Mouse (Mus musculus) liver, embryonic 16.5 days (tissue): ENCODE measurements around the gene Gprc6a. TPM values are rescaled to one million over a fixed set of nuclear protein-coding genes. Genes with fewer than 3 reads are reported as not detected.
A peak's percentile ranks its signal among the peaks of the same experiment; 100 is the strongest.

Experiments used
- ATAC-seq: fragments of 200-750 bp; cut with Nextera tagmentation; 2 replicates; pipeline ENCODE4 v1.8.0; 2017; ENCODE audit warnings: low read depth, mild to moderate bottlenecking, moderate number of reproducible peaks, moderate library complexity
- H3K27ac ChIP-seq: fragments of 300-500 bp; sonication (generic); 2 replicates; pipeline ENCODE4 v1.5.1; 2014; ENCODE audit warnings: mild to moderate bottlenecking, low read length
- H3K27me3 ChIP-seq: fragments of 300-500 bp; sonication (generic); 2 replicates; pipeline ENCODE4 v1.6.1; 2014; ENCODE audit warnings: low read depth, low read length, mixed read lengths; ENCODE audit not compliant: control insufficient read depth, insufficient read depth
- H3K36me3 ChIP-seq: fragments of 300-500 bp; sonication (generic); 2 replicates; pipeline ENCODE4 v1.6.1; 2014; ENCODE audit warnings: mild to moderate bottlenecking; ENCODE audit not compliant: control insufficient read depth, insufficient read depth
- H3K4me1 ChIP-seq: fragments of 300-500 bp; sonication (generic); 2 replicates; pipeline ENCODE4 v1.6.1; 2014; ENCODE audit warnings: low read depth, low read length, mixed read lengths; ENCODE audit not compliant: control insufficient read depth
- H3K4me2 ChIP-seq: fragments of 300-500 bp; sonication (generic); 2 replicates; pipeline ENCODE4 v1.6.1; 2014; ENCODE audit warnings: low read depth, low read length, mixed read lengths
- H3K4me3 ChIP-seq: fragments of 300-500 bp; sonication (generic); 2 replicates; pipeline ENCODE4 v1.5.1; 2014; ENCODE audit warnings: low read depth, mild to moderate bottlenecking, low read length
- H3K9ac ChIP-seq: fragments of 300-500 bp; sonication (generic); 2 replicates; pipeline ENCODE4 v1.6.1; 2014; ENCODE audit warnings: low read depth, low read length
- H3K9me3 ChIP-seq: fragments of 300-500 bp; sonication (generic); replicated peaks from 2 replicates; pipeline ENCODE4 v1.6.1; 2016; ENCODE audit warnings: low read length; ENCODE audit not compliant: control insufficient read depth
- WGBS: fragments of 180-500 bp; shearing (Covaris S2); extraction: QIAGEN DNeasy Blood & Tissue Kit; methylation state at CpG from one replicate; pipeline ENCODE4 v1.1.7; 2014; ENCODE audit not compliant: insufficient replicate concordance; 5-methylcytosine and 5-hydroxymethylcytosine counted together
- polyA plus RNA-seq: library from polyadenylated mRNA; unstranded; fragments of >200 nt; fragmentation: Nextera tagmentation; extraction: Ambion mirVana; gene quantifications from 2 replicates; pipeline ENCODE4 v1.2.1, GENCODE M21; 2015

Gene Gprc6a
- 0.05 and 0.18 TPM in 2 replicates for polyA plus RNA-seq

DNA sequence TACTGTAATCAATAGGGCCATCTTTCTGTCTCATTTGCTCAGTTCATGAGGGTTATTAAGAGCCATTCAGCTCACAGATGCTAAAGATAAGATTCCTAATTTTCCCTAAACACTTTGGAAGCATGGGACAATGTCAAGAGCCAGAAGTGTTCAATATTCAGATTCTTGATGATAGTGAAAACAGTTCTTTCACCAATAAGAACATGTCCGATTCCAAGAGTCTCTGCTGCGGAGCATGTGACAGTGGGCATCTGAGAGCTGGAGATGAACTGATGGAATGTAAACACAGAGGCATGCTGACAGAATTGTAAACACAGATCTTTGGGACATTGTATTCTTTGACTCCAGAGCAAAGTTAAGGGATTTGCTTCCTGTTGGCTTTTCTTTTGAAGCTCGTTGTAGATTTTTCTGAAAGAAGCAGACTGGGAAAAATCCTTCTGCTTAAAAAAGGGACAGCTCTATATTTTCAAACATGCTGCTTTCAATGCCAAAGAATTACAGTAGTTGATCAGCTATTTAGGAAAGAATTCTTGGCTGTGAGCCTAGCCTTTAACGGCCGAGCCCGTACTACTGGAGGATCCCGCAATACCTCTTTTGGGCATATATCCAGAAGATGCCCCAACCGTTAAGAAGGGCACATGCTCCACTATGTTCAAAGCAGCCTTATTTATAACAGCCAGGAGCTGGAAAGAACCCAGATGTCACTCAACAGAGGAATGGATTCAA lies at the start of gene Gprc6a:
TSS of gene Gprc6a (minus strand) at position 51 of the 726 bp plus-strand sequence.
- no peak within 1 kb of the TSS for H3K4me3 ChIP-seq
- H3K4me1 ChIP-seq = no peaks in the 10 kb centered on the region
- no peaks in the 10 kb centered on the region for H3K36me3 ChIP-seq
- WGBS = 66% methylated on average over 8 of the region's 8 CpGs
- H3K9me3 ChIP-seq = no peaks in the 10 kb centered on the region
- peak; percentile 64 for ATAC-seq
- H3K9ac ChIP-seq = no peak within 1 kb of the TSS
- H3K27me3 ChIP-seq = no peaks in the 10 kb centered on the region
- no peak within 1 kb of the TSS for H3K4me2 ChIP-seq
- H3K27ac ChIP-seq = no peak within 1 kb of the TSS

- H3K9ac ChIP-seq = no peak overlapping the region
- peak overlapping the region; percentile 43; the same call in 1 of the 2 replicates for H3K4me3 ChIP-seq
- H3K9me3 ChIP-seq = no peaks in the 10 kb centered on the region
- no peaks in the 10 kb centered on the region for H3K36me3 ChIP-seq
- WGBS = 11% methylated on average over 10 of the region's 10 CpGs
- H3K4me2 ChIP-seq = peak overlapping the region; percentile 56
- H3K4me1 ChIP-seq = no peaks in the 10 kb centered on the region
- no peak overlapping the region for H3K27ac ChIP-seq
- H3K27me3 ChIP-seq = peaks cover 15% of the 10 kb centered on the region
- no peak for ATAC-seq
Observed at GRCm38 (mm10) chr10:51678251-51678639, 47.0 kb upstream of the Gprc6a start.

DNA sequence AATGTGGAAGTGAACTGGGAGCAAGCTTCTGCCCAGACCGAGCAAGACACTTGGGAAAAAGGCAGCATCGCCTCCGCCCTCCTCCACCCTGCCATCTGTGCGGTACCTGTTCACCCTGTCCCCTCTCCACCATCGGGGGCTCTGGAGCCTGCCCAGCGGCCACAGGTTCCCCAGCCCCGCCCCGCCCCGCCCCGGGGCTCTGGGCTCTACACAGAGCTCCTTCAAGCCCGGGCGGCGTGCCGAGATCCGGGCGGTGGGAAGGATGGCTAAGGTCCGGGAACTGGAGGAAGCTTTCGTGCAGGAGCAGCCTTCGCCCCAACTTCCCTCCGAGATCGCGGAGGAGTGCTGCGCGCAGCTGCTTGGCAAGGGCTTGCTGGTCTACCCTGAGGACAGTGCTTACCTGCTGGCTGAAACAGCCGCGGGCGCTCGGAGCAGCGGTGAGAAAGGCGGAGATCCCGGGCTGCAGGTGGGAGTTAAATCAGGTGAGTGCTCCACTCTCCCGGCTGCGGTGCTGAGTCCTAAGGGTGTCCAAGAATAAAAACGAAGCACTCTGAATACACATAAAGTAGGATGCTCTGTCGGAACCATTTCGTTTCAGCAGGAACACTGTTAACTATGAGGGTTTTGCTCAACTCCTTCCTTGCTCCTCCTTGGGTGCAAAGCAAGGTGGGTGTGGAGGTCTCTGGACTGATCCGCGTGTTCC lies 46.4 kb upstream of the Gprc6a start, which contains the start of gene Rfx6:
TSS of gene Rfx6 (plus strand) at position 209 of the 703 bp plus-strand sequence.
- Histone ChIP-seq H3K9ac (no peak within 1 kb of the TSS), H3K27ac (no peak within 1 kb of the TSS), H3K9me3 (no peaks in the 10 kb centered on the region), H3K36me3 (no peaks in the 10 kb centered on the region), H3K27me3 (peaks cover 15% of the 10 kb centered on the region), H3K4me2 (peak within 1 kb of the TSS; percentile 56), H3K4me3 (peak within 1 kb of the TSS; percentile 43), H3K4me1 (no peaks in the 10 kb centered on the region)
- 2% methylated on average over 38 of the region's 38 CpGs for WGBS
- no peak for ATAC-seq

GRCm38 (mm10) chr10:51672082-51672779 lies 41.0 kb upstream of the Gprc6a start:
- peaks cover 3% of the 10 kb centered on the region for H3K27me3 ChIP-seq

DNA sequence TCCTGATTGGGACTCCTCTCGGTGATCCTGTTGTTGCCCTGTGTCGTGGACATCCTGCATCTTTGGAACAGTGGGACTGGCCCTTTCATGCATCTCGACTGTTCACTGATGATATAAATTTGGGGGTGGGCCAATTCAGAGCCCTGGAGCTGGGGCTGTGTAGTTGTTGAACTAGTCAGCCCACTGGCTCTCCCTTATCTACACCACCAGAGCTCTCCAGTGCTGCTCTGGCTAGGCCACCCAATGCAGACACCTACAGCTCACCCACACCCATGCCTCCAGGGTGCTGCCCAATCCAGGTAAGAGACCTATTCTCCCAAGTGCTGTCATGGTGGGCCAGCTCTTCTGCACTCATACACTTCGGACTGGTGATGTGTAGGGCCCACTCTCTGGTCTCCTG lies 40.3 kb upstream of the Gprc6a start:
- no peaks in the 10 kb centered on the region for H3K9me3 ChIP-seq
- H3K4me3 ChIP-seq = no peak overlapping the region
- no peak overlapping the region for H3K4me2 ChIP-seq
- WGBS = 57% methylated on average over 4 of the region's 4 CpGs
- no peak overlapping the region for H3K27ac ChIP-seq
- no peaks in the 10 kb centered on the region for H3K36me3 ChIP-seq
- no peaks in the 10 kb centered on the region for H3K4me1 ChIP-seq
- no peak for ATAC-seq
- no peak overlapping the region for H3K9ac ChIP-seq
- no peaks in the 10 kb centered on the region for H3K27me3 ChIP-seq

More at GRCm38 (mm10) chr10:51672082-51672779, 41.0 kb upstream of the Gprc6a start:
- Histone ChIP-seq H3K27ac (no peak overlapping the region), H3K9ac (no peak overlapping the region), H3K4me3 (no peak overlapping the region), H3K4me1 (no peaks in the 10 kb centered on the region), H3K9me3 (no peaks in the 10 kb centered on the region), H3K36me3 (no peaks in the 10 kb centered on the region), H3K4me2 (no peak overlapping the region)
- WGBS = 37% methylated on average over 1 of the region's 1 CpGs
- ATAC-seq = no peak

DNA sequence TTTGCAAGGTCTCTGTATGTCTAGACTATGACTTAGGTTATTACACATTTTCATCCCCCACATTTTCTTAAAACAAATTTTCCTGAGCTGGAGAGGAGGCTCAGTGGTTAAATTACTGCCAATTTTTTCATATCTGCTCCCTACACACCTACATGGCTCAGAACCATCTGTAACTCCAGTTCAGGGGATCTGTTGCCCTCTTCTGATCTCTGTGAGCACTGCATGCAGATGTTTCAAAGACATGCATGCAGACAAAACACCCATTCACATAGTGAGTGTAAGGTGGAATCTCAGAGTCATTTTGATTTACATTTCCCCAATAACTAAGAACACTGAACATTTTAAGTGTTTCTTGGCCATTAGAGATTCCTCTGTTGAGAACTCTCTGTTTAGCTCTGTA lies 38.1 kb upstream of the Gprc6a start:
- H3K4me3 ChIP-seq = no peak overlapping the region
- no peak overlapping the region for H3K4me2 ChIP-seq
- H3K36me3 ChIP-seq = no peaks in the 10 kb centered on the region
- no peaks in the 10 kb centered on the region for H3K4me1 ChIP-seq
- no peak overlapping the region for H3K27ac ChIP-seq
- H3K9ac ChIP-seq = no peak overlapping the region
- H3K9me3 ChIP-seq = no peaks in the 10 kb centered on the region
- ATAC-seq = no peak
- no peaks in the 10 kb centered on the region for H3K27me3 ChIP-seq

DNA sequence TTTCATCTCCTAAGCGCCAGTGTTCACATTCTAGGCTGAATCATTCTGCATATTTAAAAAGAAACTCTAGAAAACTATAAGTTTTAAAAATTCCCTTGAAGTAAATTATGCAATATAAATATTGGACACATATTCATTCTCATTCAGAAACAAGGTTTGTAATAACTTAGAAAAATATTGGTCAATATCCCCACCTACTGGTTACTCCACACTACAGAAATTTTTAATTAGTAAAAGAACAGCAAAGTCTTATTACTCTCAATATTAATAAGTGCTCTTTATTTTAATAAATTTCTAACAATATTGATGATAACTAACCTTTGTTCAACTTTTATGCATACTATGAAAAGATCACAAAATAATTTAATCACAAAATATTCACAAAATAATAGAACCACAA lies 26.1 kb upstream of the Gprc6a start:
- no peaks in the 10 kb centered on the region for H3K4me1 ChIP-seq
- 58% methylated on average over 1 of the region's 1 CpGs for WGBS
- H3K4me2 ChIP-seq = no peak overlapping the region
- no peaks in the 10 kb centered on the region for H3K27me3 ChIP-seq
- no peak overlapping the region for H3K4me3 ChIP-seq
- ATAC-seq = no peak
- H3K27ac ChIP-seq = no peak overlapping the region
- H3K9ac ChIP-seq = no peak overlapping the region
- H3K36me3 ChIP-seq = no peaks in the 10 kb centered on the region
- H3K9me3 ChIP-seq = no peaks in the 10 kb centered on the region

DNA sequence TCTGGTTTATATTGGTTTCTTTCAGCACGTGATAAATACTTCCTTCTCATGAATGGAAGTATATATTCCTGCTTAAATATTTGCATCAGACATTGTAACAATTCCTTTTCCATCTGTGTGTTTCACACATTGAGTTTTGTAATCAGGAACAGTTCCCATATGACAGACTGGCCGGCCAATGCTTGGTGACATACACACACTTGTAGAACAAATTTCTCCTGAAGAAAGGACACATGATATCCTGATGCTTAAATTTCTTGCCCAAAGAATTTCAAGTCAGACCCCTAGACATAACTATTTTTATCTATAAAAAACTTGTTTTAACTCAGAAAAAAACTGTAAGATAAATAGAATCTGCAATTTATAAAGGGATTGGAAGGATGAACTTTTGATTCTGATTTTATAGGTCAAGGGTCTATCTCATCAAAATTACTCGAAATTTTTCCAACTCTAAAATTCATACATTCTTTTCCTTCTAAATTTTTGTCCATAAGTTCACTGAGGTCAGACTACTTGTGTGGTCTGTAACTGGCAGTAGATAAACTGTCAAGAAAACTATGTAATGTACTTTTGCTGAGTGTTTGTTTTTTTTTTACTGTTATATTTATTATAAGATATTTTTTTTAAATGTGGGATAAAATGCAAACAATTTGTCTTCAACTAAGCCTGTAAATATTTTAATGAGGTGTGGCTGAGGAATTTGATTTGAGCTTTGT lies 18.4 kb upstream of the Gprc6a start:
- Histone ChIP-seq H3K9ac (no peak overlapping the region), H3K27ac (no peak overlapping the region), H3K4me3 (no peak overlapping the region), H3K4me1 (no peaks in the 10 kb centered on the region), H3K9me3 (no peaks in the 10 kb centered on the region), H3K4me2 (no peak overlapping the region), H3K36me3 (no peaks in the 10 kb centered on the region), H3K27me3 (no peaks in the 10 kb centered on the region)
- 44% methylated on average over 3 of the region's 3 CpGs for WGBS
- ATAC-seq = no peak
